Mouse (Mus musculus): ENCODE results near the gene Stam2. TPM values are rescaled to one million over a fixed set of nuclear protein-coding genes. Genes with fewer than 3 reads are reported as not detected.

Gene Stam2
- total and polyA plus RNA-seq, 2 experiments from 2014 or later: 21.2 to 25.3 TPM

- 92% methylated on average over 2 of the region's 2 CpGs for WGBS
- ATAC-seq (ENCODE audit: insufficient read depth, low read depth): no peak
These were observed 31.3 kb downstream of the Stam2 start for GRCm38 (mm10) chr2:52710804-52711203.

GRCm38 (mm10) chr2:52709417-52709816 lies 32.7 kb downstream of the Stam2 start:
- no peak overlapping the region for H3K9ac ChIP-seq (replicated peaks; ENCODE audit: low read depth, low read length)
- no peak overlapping the region for H3K27ac ChIP-seq (ENCODE audit: low read depth)
- no peaks in the 10 kb centered on the region for H3K27me3 ChIP-seq (ENCODE audit: control insufficient read depth, insufficient read depth, low read length)
- TF ChIP-seq EP300 (IDR thresholded peaks at IDR 0.05; ENCODE audit: low read depth) (no peak), CTCF (IDR thresholded peaks at IDR 0.05; ENCODE audit: low read depth) (no peak)
- no peaks in the 10 kb centered on the region for H3K4me1 ChIP-seq (ENCODE audit: control insufficient read depth, insufficient read depth)
- 84% methylated on average over 5 of the region's 5 CpGs for WGBS
- DNase-seq (ENCODE audit: low spot score): no peak
- no peak overlapping the region for H3K4me3 ChIP-seq (ENCODE audit: low read depth, low read length)
- H3K4me2 ChIP-seq (ENCODE audit: low read depth, low read length): no peak overlapping the region
- no peaks in the 10 kb centered on the region for H3K9me3 ChIP-seq (replicated peaks; ENCODE audit: control insufficient read depth, low read length)
- no peak for ATAC-seq (ENCODE audit: insufficient read depth, low read depth)
- peaks cover 45% of the 10 kb centered on the region for H3K36me3 ChIP-seq (replicated peaks; ENCODE audit: control insufficient read depth, insufficient read depth, low read length)

More at GRCm38 (mm10) chr2:52710804-52711203, 31.3 kb downstream of the Stam2 start:
- Histone ChIP-seq H3K4me3 (ENCODE audit: low read depth, low read length) (no peak overlapping the region), H3K36me3 (replicated peaks; ENCODE audit: control insufficient read depth, insufficient read depth, low read length) (peaks cover 51% of the 10 kb centered on the region), H3K4me2 (ENCODE audit: low read depth, low read length) (no peak overlapping the region), H3K27ac (ENCODE audit: low read depth) (no peak overlapping the region), H3K9me3 (replicated peaks; ENCODE audit: control insufficient read depth, low read length) (no peaks in the 10 kb centered on the region), H3K4me1 (ENCODE audit: control insufficient read depth, insufficient read depth) (no peaks in the 10 kb centered on the region), H3K27me3 (ENCODE audit: control insufficient read depth, insufficient read depth, low read length) (no peaks in the 10 kb centered on the region), H3K9ac (replicated peaks; ENCODE audit: low read depth, low read length) (no peak overlapping the region)
- no peak for DNase-seq (ENCODE audit: low spot score)
- TF ChIP-seq EP300 (IDR thresholded peaks at IDR 0.05; ENCODE audit: low read depth) (no peak), CTCF (IDR thresholded peaks at IDR 0.05; ENCODE audit: low read depth) (no peak)

- H3K9ac ChIP-seq (replicated peaks; ENCODE audit: low read depth, low read length): no peak overlapping the region
- no peak overlapping the region for H3K4me2 ChIP-seq (ENCODE audit: low read depth, low read length)
- H3K4me1 ChIP-seq (ENCODE audit: control insufficient read depth, insufficient read depth): no peaks in the 10 kb centered on the region
- H3K4me3 ChIP-seq (ENCODE audit: low read depth, low read length): no peak overlapping the region
- DNase-seq (ENCODE audit: low spot score): no peak
- no peak for TF ChIP-seq CTCF (IDR thresholded peaks at IDR 0.05; ENCODE audit: low read depth)
- no peak for TF ChIP-seq EP300 (IDR thresholded peaks at IDR 0.05; ENCODE audit: low read depth)
- peaks cover 31% of the 10 kb centered on the region for H3K36me3 ChIP-seq (replicated peaks; ENCODE audit: control insufficient read depth, insufficient read depth, low read length)
- H3K27ac ChIP-seq (ENCODE audit: low read depth): no peak overlapping the region
- no peaks in the 10 kb centered on the region for H3K27me3 ChIP-seq (ENCODE audit: control insufficient read depth, insufficient read depth, low read length)
- ATAC-seq (ENCODE audit: insufficient read depth, low read depth): no peak
- H3K9me3 ChIP-seq (replicated peaks; ENCODE audit: control insufficient read depth, low read length): no peaks in the 10 kb centered on the region
- 91% methylated on average over 11 of the region's 11 CpGs for WGBS
These were observed 40.6 kb downstream of the Stam2 start for GRCm38 (mm10) chr2:52701368-52702036.

GRCm38 (mm10) chr2:52700352-52700751 lies 41.7 kb downstream of the Stam2 start:
- WGBS: 74% methylated on average over 5 of the region's 5 CpGs
- no peak for DNase-seq (ENCODE audit: low spot score)
- H3K36me3 ChIP-seq (replicated peaks; ENCODE audit: control insufficient read depth, insufficient read depth, low read length): peaks cover 24% of the 10 kb centered on the region
- no peak for TF ChIP-seq CTCF (IDR thresholded peaks at IDR 0.05; ENCODE audit: low read depth)
- no peak for TF ChIP-seq EP300 (IDR thresholded peaks at IDR 0.05; ENCODE audit: low read depth)
- H3K4me1 ChIP-seq (ENCODE audit: control insufficient read depth, insufficient read depth): no peaks in the 10 kb centered on the region
- H3K27ac ChIP-seq (ENCODE audit: low read depth): no peak overlapping the region
- H3K4me3 ChIP-seq (ENCODE audit: low read depth, low read length): no peak overlapping the region
- ATAC-seq (ENCODE audit: insufficient read depth, low read depth): no peak
- H3K9me3 ChIP-seq (replicated peaks; ENCODE audit: control insufficient read depth, low read length): no peaks in the 10 kb centered on the region
- H3K4me2 ChIP-seq (ENCODE audit: low read depth, low read length): no peak overlapping the region
- H3K27me3 ChIP-seq (ENCODE audit: control insufficient read depth, insufficient read depth, low read length): no peaks in the 10 kb centered on the region
- H3K9ac ChIP-seq (replicated peaks; ENCODE audit: low read depth, low read length): no peak overlapping the region

GRCm38 (mm10) chr2:52694604-52695003 lies 47.5 kb downstream of the Stam2 start:
- WGBS: 76% methylated on average over 6 of the region's 6 CpGs
- no peak overlapping the region for H3K4me3 ChIP-seq (ENCODE audit: low read depth, low read length)
- no peaks in the 10 kb centered on the region for H3K27me3 ChIP-seq (ENCODE audit: control insufficient read depth, insufficient read depth, low read length)
- H3K27ac ChIP-seq (ENCODE audit: low read depth): no peak overlapping the region
- ATAC-seq (ENCODE audit: insufficient read depth, low read depth) (no peak), DNase-seq (ENCODE audit: low spot score) (no peak)
- no peak overlapping the region for H3K9ac ChIP-seq (replicated peaks; ENCODE audit: low read depth, low read length)
- no peaks in the 10 kb centered on the region for H3K4me1 ChIP-seq (ENCODE audit: control insufficient read depth, insufficient read depth)
- TF ChIP-seq CTCF (IDR thresholded peaks at IDR 0.05; ENCODE audit: low read depth): no peak
- TF ChIP-seq EP300 (IDR thresholded peaks at IDR 0.05; ENCODE audit: low read depth): no peak
- no peaks in the 10 kb centered on the region for H3K9me3 ChIP-seq (replicated peaks; ENCODE audit: control insufficient read depth, low read length)
- no peak overlapping the region for H3K4me2 ChIP-seq (ENCODE audit: low read depth, low read length)
- H3K36me3 ChIP-seq (replicated peaks; ENCODE audit: control insufficient read depth, insufficient read depth, low read length): peaks cover 15% of the 10 kb centered on the region

GRCm38 (mm10) chr2:52691745-52692144 lies 50.3 kb downstream of the Stam2 start:
- Histone ChIP-seq H3K9me3 (replicated peaks; ENCODE audit: control insufficient read depth, low read length) (no peaks in the 10 kb centered on the region), H3K27me3 (ENCODE audit: control insufficient read depth, insufficient read depth, low read length) (no peaks in the 10 kb centered on the region), H3K27ac (ENCODE audit: low read depth) (no peak overlapping the region), H3K4me2 (ENCODE audit: low read depth, low read length) (no peak overlapping the region), H3K36me3 (replicated peaks; ENCODE audit: control insufficient read depth, insufficient read depth, low read length) (peaks cover 12% of the 10 kb centered on the region; the same call in 1 of the 2 replicates), H3K4me3 (ENCODE audit: low read depth, low read length) (no peak overlapping the region), H3K9ac (replicated peaks; ENCODE audit: low read depth, low read length) (no peak overlapping the region), H3K4me1 (ENCODE audit: control insufficient read depth, insufficient read depth) (no peaks in the 10 kb centered on the region)
- peak; percentile 33 for TF ChIP-seq CTCF (IDR thresholded peaks at IDR 0.05; ENCODE audit: low read depth)
- TF ChIP-seq EP300 (IDR thresholded peaks at IDR 0.05; ENCODE audit: low read depth): no peak
- DNase-seq (ENCODE audit: low spot score) (no peak), ATAC-seq (ENCODE audit: insufficient read depth, low read depth) (no peak)
- 75% methylated on average over 4 of the region's 4 CpGs for WGBS

Data from heart, postnatal 0 days (tissue).